Mouse (Mus musculus) inflammation-experienced regulatory T-cells, adult 16 weeks (primary cell): ENCODE data around the gene Med14. TPM values are rescaled to one million over a fixed set of nuclear protein-coding genes. Genes with fewer than 3 reads are reported as not detected.

ENCODE experiments used
- polyA plus RNA-seq: library from polyadenylated mRNA; unstranded; fragments of 100-300 nt; shearing (Covaris generic); gene quantifications from one replicate; pipeline ENCODE4 v1.2.1, GENCODE M21; 2017

The Med14 gene
- polyA plus RNA-seq, result 7.7 TPM

DNA sequence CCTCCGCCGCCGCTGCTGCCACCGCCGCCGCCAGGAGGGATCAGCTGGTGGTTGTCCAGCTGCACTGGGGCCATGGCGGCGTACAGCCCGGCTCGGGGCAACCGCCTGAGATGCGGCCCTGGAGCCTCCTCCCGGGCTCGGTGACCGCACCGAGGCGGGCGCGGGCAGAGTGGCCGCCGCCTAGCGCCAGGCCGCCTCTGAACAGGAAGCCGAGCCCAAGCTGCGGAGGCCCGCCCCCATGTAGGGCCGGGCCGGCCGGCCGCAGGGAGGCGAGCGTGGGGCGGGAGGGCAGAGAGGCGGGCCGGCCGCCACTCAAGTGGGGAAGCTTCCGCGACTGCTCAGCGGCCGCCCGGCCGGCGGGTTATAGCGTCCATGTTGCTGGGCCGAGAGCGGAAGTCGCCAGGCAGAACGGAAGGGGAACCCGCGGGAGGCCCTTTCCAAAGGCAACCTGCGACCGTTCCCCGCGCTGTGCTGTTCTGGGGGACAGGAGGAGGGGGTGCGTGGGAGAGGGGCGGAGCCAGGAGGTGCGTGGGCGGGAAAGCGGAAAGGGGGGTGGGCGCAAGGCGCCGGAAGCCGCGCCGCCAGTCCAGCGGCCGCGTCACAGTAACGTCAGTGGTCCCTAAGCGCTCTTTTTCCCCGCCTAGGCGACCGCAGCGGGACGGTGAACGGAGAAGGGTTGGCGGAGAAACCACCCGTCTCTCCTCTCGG lies at the start of gene Med14:
Gene Med14, minus strand, starts transcription at position 448 of the 708 bp plus-strand sequence.

DNA sequence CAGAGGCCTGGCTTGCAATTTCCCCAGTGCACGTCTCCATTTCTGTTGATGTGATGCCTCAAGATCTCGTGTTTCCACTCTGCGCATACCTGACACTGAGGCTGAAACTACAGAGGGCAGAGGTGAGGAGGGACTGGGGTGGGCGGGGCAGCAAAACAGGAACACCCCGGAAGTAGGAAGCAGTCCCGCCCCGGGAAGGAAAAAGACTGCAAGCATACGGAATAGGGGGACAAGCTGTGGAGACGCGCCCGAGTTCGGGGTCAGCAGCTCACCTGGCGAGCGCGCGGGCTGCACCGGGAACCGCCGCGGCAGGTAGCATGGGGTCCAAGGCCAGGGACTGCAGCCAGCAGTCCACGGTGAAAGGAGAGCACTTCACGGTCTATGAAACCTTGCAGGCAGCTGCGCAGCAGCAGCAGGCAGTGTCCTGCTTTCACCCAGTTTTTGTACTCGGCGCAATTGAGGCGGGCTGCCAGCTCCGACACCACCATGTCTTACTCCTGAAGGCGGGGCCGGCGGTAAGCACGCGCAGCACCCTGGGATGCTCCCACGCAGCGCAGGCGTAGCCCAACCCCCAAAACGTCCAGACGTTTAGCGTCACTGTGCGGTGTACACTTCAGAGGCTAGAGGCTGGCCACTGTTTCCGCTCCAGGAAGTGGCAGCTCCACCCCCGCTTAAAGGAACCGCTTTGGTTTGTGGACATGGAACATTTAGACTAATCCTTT lies 88.7 kb downstream of the Med14 start, which contains the start of gene 1810030O07Rik:
Gene 1810030O07Rik, minus strand, starts transcription at position 615 of the 722 bp plus-strand sequence.

Other genes with a start within 250 kb of the Med14 start
- 96.9 TPM for gene Atp6ap2, start 174.3 kb downstream of the Med14 start, polyA plus RNA-seq
- gene 1810030O07Rik, start 88.4 kb downstream of the Med14 start, polyA plus RNA-seq, result 77.7 TPM